Mouse (Mus musculus) MEL (cell line): Measurements from ENCODE around the gene Pdss2. TPM values are rescaled to one million over a fixed set of nuclear protein-coding genes. Genes with fewer than 3 reads are reported as not detected.

Experiments used
- DNase-seq: peaks from one replicate; pipeline ENCODE4 v3.0.0; 2011; ENCODE audit warnings: low read depth, low spot score
- H3K27ac ChIP-seq: 2 replicates; pipeline ENCODE4 v1.5.1; 2012; ENCODE audit warnings: low read depth, mild to moderate bottlenecking, control low read depth, low read length, moderate library complexity; ENCODE audit not compliant: control insufficient read depth
- H3K27me3 ChIP-seq, 2 experiments: fragments of 150-350 bp in 1 of 2; sonication (generic) in 1 of 2; 2 replicates each; pipeline ENCODE4 v1.6.1; 2012; ENCODE audit warnings: low read length in 2 of 2, mild to moderate bottlenecking in 2 of 2, improper control_type of control experiment in 1 of 2, moderate library complexity in 1 of 2; ENCODE audit not compliant: insufficient read depth in 2 of 2, control insufficient read depth in 1 of 2
- H3K36me3 ChIP-seq, 2 experiments: 2 replicates each; pipeline ENCODE4 v1.6.1; 2012 to 2014; ENCODE audit warnings: low read length in 2 of 2, improper control_type of control experiment in 1 of 2, inconsistent platforms in 1 of 2, mild to moderate bottlenecking in 1 of 2; ENCODE audit not compliant: insufficient read depth in 2 of 2, control insufficient read depth in 1 of 2
- H3K4me1 ChIP-seq, 2 experiments: fragments of 150-350 bp in 1 of 2; sonication (generic) in 1 of 2; 2 replicates each; pipeline ENCODE4 v1.6.1; 2012; ENCODE audit warnings: low read length in 2 of 2, improper control_type of control experiment in 1 of 2, mild to moderate bottlenecking in 1 of 2; ENCODE audit not compliant: insufficient read depth in 2 of 2, control insufficient read depth in 1 of 2
- H3K4me3 ChIP-seq, 2 experiments: fragments of 150-350 bp in 1 of 2; sonication (generic) in 1 of 2; 2 replicates each; pipeline ENCODE4 v1.5.1; 2012; ENCODE audit warnings: low read depth in 2 of 2, low read length in 2 of 2, mild to moderate bottlenecking in 2 of 2, moderate library complexity in 2 of 2, control low read depth in 1 of 2, improper control_type of control experiment in 1 of 2; ENCODE audit not compliant: control insufficient read depth in 1 of 2, insufficient read depth in 1 of 2
- H3K79me2 ChIP-seq: 2 replicates; pipeline ENCODE4 v1.6.1; 2012; ENCODE audit warnings: mild to moderate bottlenecking, low read length, moderate library complexity; ENCODE audit not compliant: control insufficient read depth, poor library complexity, insufficient read depth
- H3K9ac ChIP-seq: 2 replicates; pipeline ENCODE4 v1.6.1; 2012; ENCODE audit warnings: low read depth, mild to moderate bottlenecking, control low read depth, low read length, moderate library complexity; ENCODE audit not compliant: control insufficient read depth, poor library complexity, severe bottlenecking
- H3K9me3 ChIP-seq: fragments of 150-350 bp; sonication (generic); replicated peaks from 2 replicates; pipeline ENCODE4 v1.6.1; 2012; ENCODE audit warnings: mild to moderate bottlenecking, low read length, improper control_type of control experiment, moderate library complexity; ENCODE audit not compliant: insufficient read depth
- BHLHE40 ChIP-seq: IDR thresholded peaks from 2 replicates; pipeline ENCODE4 v1.6.1; 2012; ENCODE audit warnings: low read depth, mild to moderate bottlenecking, inconsistent platforms, low read length, improper control_type of control experiment, borderline replicate concordance
- CHD2 ChIP-seq: IDR thresholded peaks from 2 replicates; pipeline ENCODE4 v1.6.1; 2011; ENCODE audit warnings: low read length, improper control_type of control experiment
- CTCF ChIP-seq, 3 experiments: IDR thresholded peaks in 2 of 3; conservative IDR thresholded peaks in 1 of 3; 2 replicates each; pipeline ENCODE4 v1.5.1; 2011 to 2012; ENCODE audit warnings: low read length in 3 of 3, low read depth in 2 of 3, mild to moderate bottlenecking in 2 of 3, improper control_type of control experiment in 1 of 3, inconsistent platforms in 1 of 3, mixed read lengths in 1 of 3, moderate library complexity in 1 of 3; ENCODE audit not compliant: control insufficient read depth in 1 of 3, insufficient read depth in 1 of 3, poor library complexity in 1 of 3, severe bottlenecking in 1 of 3
- E2F4 ChIP-seq: IDR thresholded peaks from 2 replicates; pipeline ENCODE4 v1.6.1; 2011; ENCODE audit warnings: low read depth, low read length, improper control_type of control experiment, borderline replicate concordance
- EP300 ChIP-seq, 2 experiments: IDR thresholded peaks; 2 replicates each; pipeline ENCODE4 v1.6.1; 2011; ENCODE audit warnings: improper control_type of control experiment in 2 of 2, low read length in 2 of 2, low read depth in 1 of 2, mild to moderate bottlenecking in 1 of 2
- GABPA ChIP-seq: IDR thresholded peaks from 2 replicates; pipeline ENCODE4 v1.6.1; 2012; ENCODE audit warnings: low read depth, mild to moderate bottlenecking, inconsistent platforms, low read length, improper control_type of control experiment, moderate library complexity
- GATA1 ChIP-seq: IDR thresholded peaks from 2 replicates; pipeline ENCODE4 v1.6.1; 2011; ENCODE audit warnings: low read depth, low read length, improper control_type of control experiment
- KAT2A ChIP-seq: conservative IDR thresholded peaks from 2 replicates; pipeline ENCODE4 v1.6.1; 2012; ENCODE audit warnings: low read depth, low read length, improper control_type of control experiment, inconsistent platforms
- MAX ChIP-seq: IDR thresholded peaks from 2 replicates; pipeline ENCODE4 v1.6.1; 2011; ENCODE audit warnings: low read length, improper control_type of control experiment
- MAZ ChIP-seq: IDR thresholded peaks from 2 replicates; pipeline ENCODE4 v1.6.1; 2012; ENCODE audit warnings: low read depth, mild to moderate bottlenecking, inconsistent platforms, low read length, improper control_type of control experiment
- MXI1 ChIP-seq: IDR thresholded peaks from 2 replicates; pipeline ENCODE4 v1.6.1; 2011; ENCODE audit warnings: mild to moderate bottlenecking, low read depth, low read length, improper control_type of control experiment
- RCOR1 ChIP-seq: IDR thresholded peaks from 2 replicates; pipeline ENCODE4 v1.6.1; 2012; ENCODE audit warnings: low read depth, mild to moderate bottlenecking, inconsistent platforms, low read length, improper control_type of control experiment
- SIN3A ChIP-seq: IDR thresholded peaks from 2 replicates; pipeline ENCODE4 v1.6.1; 2012; ENCODE audit warnings: low read length, improper control_type of control experiment, inconsistent platforms
- TCF12 ChIP-seq: IDR thresholded peaks from 2 replicates; pipeline ENCODE4 v1.6.1; 2014; ENCODE audit warnings: low read depth, mild to moderate bottlenecking, inconsistent platforms, low read length, improper control_type of control experiment, moderate library complexity
- UBTF ChIP-seq: IDR thresholded peaks from 2 replicates; pipeline ENCODE4 v1.6.1; 2012; ENCODE audit warnings: low read depth, mild to moderate bottlenecking, inconsistent platforms, low read length, improper control_type of control experiment, moderate library complexity, borderline replicate concordance; ENCODE audit not compliant: insufficient read depth
- USF1 ChIP-seq: IDR thresholded peaks from 2 replicates; pipeline ENCODE4 v1.6.1; 2014; ENCODE audit warnings: low read depth, mild to moderate bottlenecking, inconsistent platforms, low read length, improper control_type of control experiment, moderate library complexity
- ZC3H11A ChIP-seq: IDR thresholded peaks from 2 replicates; pipeline ENCODE4 v1.6.1; 2012; ENCODE audit warnings: low read depth, mild to moderate bottlenecking, inconsistent platforms, low read length, improper control_type of control experiment
- ZMIZ1 ChIP-seq: IDR thresholded peaks from 2 replicates; pipeline ENCODE4 v1.6.1; 2012; ENCODE audit warnings: low read depth, mild to moderate bottlenecking, inconsistent platforms, low read length, improper control_type of control experiment, moderate library complexity
- ZNF384 ChIP-seq: IDR thresholded peaks from 2 replicates; pipeline ENCODE4 v1.6.1; 2012; ENCODE audit warnings: low read depth, mild to moderate bottlenecking, inconsistent platforms, low read length, improper control_type of control experiment
- polyA plus RNA-seq, 2 experiments: library from polyadenylated mRNA; stranded (reverse) in 1 of 2; unstranded in 1 of 2; fragments of >175 nt in 1 of 2; fragments of >200 nt in 1 of 2; gene quantifications; 2 replicates each; pipeline versions ENCODE4 v1.2.1 to v1.2.4; 2012; ENCODE audit warnings: low replicate concordance in 2 of 2, low read depth in 1 of 2; ENCODE audit not compliant: insufficient read length in 2 of 2, insufficient read depth in 1 of 2, missing spikeins in 1 of 2
- total RNA-seq: library from RNA; depleted of rRNA; stranded (reverse); fragments of 300-350 nt; gene quantifications from 2 replicates; pipeline ENCODE4 v1.2.3, GENCODE M21; 2012

Gene Pdss2
- total and polyA plus RNA-seq, 3 experiments = 14.3 to 14.8 TPM; not detected in 1

DNA sequence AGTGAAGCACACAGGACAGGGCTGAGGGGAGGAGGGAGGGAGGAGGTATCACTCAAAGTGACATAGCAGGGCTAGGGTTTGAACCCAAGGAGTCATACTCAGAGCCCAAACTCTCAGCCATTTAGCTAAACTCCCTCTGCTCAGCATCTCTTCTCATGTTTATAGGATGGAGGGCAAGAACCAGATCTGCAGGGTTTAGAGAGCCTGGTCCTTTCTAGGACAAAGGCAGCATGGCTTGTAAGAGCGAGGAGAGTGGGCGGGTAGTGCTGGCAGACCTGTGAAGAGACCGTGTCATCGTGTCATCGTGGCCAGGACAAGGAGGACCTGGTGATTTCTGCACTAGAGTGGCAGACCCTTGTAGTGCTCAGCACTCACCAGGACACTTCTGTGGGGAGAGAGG is 99.7 kb downstream of the Pdss2 start:
- H3K79me2 ChIP-seq = no peaks in the 10 kb centered on the region
- no peak overlapping the region for H3K4me3 ChIP-seq
- H3K27ac ChIP-seq = no peak overlapping the region
- H3K9ac ChIP-seq = no peak overlapping the region
- no peaks in the 10 kb centered on the region for H3K27me3 ChIP-seq
- no peak for TF ChIP-seq MXI1
- TF ChIP-seq E2F4 = no peak
- no peak for TF ChIP-seq TCF12
- no peak for TF ChIP-seq MAZ
- no peak for TF ChIP-seq SIN3A
- no peak for TF ChIP-seq ZMIZ1
- no peak for TF ChIP-seq ZC3H11A
- TF ChIP-seq EP300 (IDR thresholded peaks at IDR 0.05; ENCODE audit: low read depth in 1 of 2, low read length in 2 of 2) = no peak
- no peak for TF ChIP-seq RCOR1
- TF ChIP-seq, all 39 proteins: peak for 0
- H3K36me3 ChIP-seq = no peaks in the 10 kb centered on the region
- no peak for DNase-seq
- no peaks in the 10 kb centered on the region for H3K4me1 ChIP-seq
- no peaks in the 10 kb centered on the region for H3K9me3 ChIP-seq

DNA sequence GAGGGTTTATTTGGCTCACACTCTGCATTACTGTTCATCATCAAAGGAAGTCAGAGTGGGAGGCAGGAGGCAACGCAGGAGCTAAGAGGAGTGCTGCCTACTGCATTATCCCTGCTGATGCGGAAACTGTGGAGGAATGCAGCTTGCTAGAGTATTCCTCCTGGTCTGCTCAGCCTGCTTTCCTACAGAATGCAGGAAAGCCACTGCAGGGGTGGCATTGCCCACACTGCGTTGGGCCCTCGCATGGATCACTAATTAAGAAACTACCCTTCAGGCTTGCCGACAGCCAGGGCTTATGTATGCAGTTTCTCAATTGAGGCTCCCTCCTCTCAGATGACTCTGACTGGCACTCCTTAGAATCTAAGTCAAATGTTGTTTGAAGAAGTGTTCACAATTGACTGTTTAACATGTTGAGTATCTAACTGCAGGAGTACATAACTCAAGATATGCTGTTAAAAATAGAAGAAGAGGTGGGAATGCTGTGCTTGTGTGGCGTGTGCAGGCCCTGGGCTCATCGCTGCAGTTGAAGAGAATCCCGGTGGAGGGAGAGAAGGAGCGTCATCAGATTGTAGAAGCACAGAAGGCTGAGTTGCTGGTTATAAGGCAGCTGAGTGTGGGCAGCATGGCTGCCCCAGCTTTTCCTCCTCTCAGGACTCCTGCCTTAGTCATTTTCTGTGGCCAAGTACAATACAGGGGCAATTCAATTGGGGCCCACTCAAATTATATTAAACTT is 101.3 kb downstream of the Pdss2 start:
- Histone ChIP-seq H3K27me3 (no peaks in the 10 kb centered on the region), H3K4me3 (no peak overlapping the region), H3K4me1 (no peaks in the 10 kb centered on the region), H3K9ac (no peak overlapping the region), H3K79me2 (no peaks in the 10 kb centered on the region), H3K36me3 (no peaks in the 10 kb centered on the region), H3K27ac (no peak overlapping the region), H3K9me3 (no peaks in the 10 kb centered on the region)
- no peak for DNase-seq
- TF ChIP-seq SIN3A (no peak), GATA1 (no peak), ZC3H11A (no peak), KAT2A (no peak), UBTF (no peak), EP300 (IDR thresholded peaks at IDR 0.05; ENCODE audit: low read depth in 1 of 2, low read length in 2 of 2) (no peak), CHD2 (no peak), MAX (no peak)

DNA sequence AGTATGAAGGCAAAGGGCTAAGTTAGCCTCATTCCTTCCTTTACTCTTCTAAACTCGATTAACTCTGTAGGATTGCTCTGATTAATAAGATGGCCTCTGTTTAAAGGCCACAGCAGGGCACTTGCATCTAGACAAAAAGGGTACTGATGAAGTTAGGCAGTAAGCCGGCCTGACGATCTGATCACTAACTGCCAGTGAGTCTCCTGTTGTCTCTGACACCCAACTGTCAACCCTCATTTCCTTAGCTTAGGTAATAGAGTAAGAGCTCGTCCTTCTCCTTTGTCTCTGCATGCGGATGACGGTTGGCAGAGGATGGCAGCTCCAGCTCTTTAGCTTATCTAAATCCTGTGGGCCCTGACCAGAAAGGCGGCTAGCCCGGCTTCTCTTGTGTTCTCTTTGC is 102.1 kb downstream of the Pdss2 start:
- Histone ChIP-seq H3K79me2 (no peaks in the 10 kb centered on the region), H3K9me3 (no peaks in the 10 kb centered on the region), H3K9ac (no peak overlapping the region), H3K27ac (no peak overlapping the region), H3K4me3 (no peak overlapping the region), H3K4me1 (no peaks in the 10 kb centered on the region), H3K27me3 (no peaks in the 10 kb centered on the region), H3K36me3 (no peaks in the 10 kb centered on the region)
- no peak for DNase-seq
- no peak for TF ChIP-seq MXI1
- TF ChIP-seq ZC3H11A = no peak
- TF ChIP-seq BHLHE40 = no peak
- TF ChIP-seq USF1 = no peak
- TF ChIP-seq GABPA = no peak
- TF ChIP-seq ZMIZ1 = no peak
- no peak for TF ChIP-seq ZNF384
- no peak for TF ChIP-seq CTCF (IDR thresholded peaks at IDR 0.05 in 2 of 3, conservative IDR thresholded peaks at IDR 0.05 in 1 of 3; ENCODE audit: control insufficient read depth in 1 of 3, insufficient read depth in 1 of 3, low read depth in 2 of 3, low read length in 3 of 3, poor library complexity in 1 of 3, severe bottlenecking in 1 of 3)
